Mouse (Mus musculus): ENCODE data around the gene Olfr1112.
"Not testable (repeated sequence)": the region's sequence is repeated elsewhere in the genome, so short reads cannot be mapped to it uniquely, and the experiment has no call there.

The Olfr1112 gene

GRCm38 (mm10) chr2:87187498-87187897 is at the start of gene Olfr1112:
Gene Olfr1112 (plus strand): TSS chr2:87187798.
- DNase-seq (ENCODE audit: low spot score) = no peak

GRCm38 (mm10) chr2:87140200-87140599 is 47.4 kb upstream of the Olfr1112 start, which contains the start of gene Olfr1110:
Gene Olfr1110 (minus strand): TSS chr2:87140300.
- DNase-seq (ENCODE audit: low spot score) = no peak

GRCm38 (mm10) chr2:87152524-87152923 is 35.1 kb upstream of the Olfr1112 start, which contains the start of gene Olfr1111:
Gene Olfr1111 (minus strand): TSS chr2:87152624.
- no peak for DNase-seq (ENCODE audit: low spot score)

GRCm38 (mm10) chr2:87167731-87168130 is 19.9 kb upstream of the Olfr1112 start:
- DNase-seq (ENCODE audit: low spot score) = not testable (repeated sequence)

GRCm38 (mm10) chr2:87208670-87209069 is 21.1 kb downstream of the Olfr1112 start, which contains the start of gene Olfr1113:
Gene Olfr1113 (plus strand): TSS chr2:87208970.
- no peak for DNase-seq (ENCODE audit: low spot score)
